Mouse (Mus musculus): ENCODE measurements around the gene Hyal1.

Hyal1 gene

GRCm38 (mm10) chr9:107620954-107621353, 44.2 kb downstream of the Hyal1 start:
- DNase-seq = peak; percentile 63 to 73

- DNase-seq = peak in 1 of 2 experiments; percentile 77
Measured at GRCm38 (mm10) chr9:107624539-107624938, 47.8 kb downstream of the Hyal1 start.

- DNase-seq = no peak
Measured at GRCm38 (mm10) chr9:107624951-107625350, 48.2 kb downstream of the Hyal1 start.

- no peak for DNase-seq
Measured at GRCm38 (mm10) chr9:107625351-107626128, 48.8 kb downstream of the Hyal1 start.

- DNase-seq = no peak
Measured at GRCm38 (mm10) chr9:107626158-107626843, 49.6 kb downstream of the Hyal1 start.

- DNase-seq = peak; percentile 86 to 96
Measured at GRCm38 (mm10) chr9:107626844-107627277, 50.1 kb downstream of the Hyal1 start.

GRCm38 (mm10) chr9:107627387-107628255, 50.9 kb downstream of the Hyal1 start:
- no peak for DNase-seq

GRCm38 (mm10) chr9:107628721-107629410, 52.1 kb downstream of the Hyal1 start:
- DNase-seq = peak; percentile 75 to 80

GRCm38 (mm10) chr9:107629411-107629730, 52.6 kb downstream of the Hyal1 start:
- no peak for DNase-seq

- no peak for DNase-seq
Measured at GRCm38 (mm10) chr9:107629901-107630425, 53.2 kb downstream of the Hyal1 start.

GRCm38 (mm10) chr9:107630576-107630975, 53.8 kb downstream of the Hyal1 start:
- DNase-seq = no peak

Measured in kidney, postnatal 36 days (tissue).